Mouse (Mus musculus): ENCODE results near the gene Npy1r.
A peak's percentile ranks its signal among the peaks of the same experiment; 100 is the strongest.

Gene Npy1r

DNA sequence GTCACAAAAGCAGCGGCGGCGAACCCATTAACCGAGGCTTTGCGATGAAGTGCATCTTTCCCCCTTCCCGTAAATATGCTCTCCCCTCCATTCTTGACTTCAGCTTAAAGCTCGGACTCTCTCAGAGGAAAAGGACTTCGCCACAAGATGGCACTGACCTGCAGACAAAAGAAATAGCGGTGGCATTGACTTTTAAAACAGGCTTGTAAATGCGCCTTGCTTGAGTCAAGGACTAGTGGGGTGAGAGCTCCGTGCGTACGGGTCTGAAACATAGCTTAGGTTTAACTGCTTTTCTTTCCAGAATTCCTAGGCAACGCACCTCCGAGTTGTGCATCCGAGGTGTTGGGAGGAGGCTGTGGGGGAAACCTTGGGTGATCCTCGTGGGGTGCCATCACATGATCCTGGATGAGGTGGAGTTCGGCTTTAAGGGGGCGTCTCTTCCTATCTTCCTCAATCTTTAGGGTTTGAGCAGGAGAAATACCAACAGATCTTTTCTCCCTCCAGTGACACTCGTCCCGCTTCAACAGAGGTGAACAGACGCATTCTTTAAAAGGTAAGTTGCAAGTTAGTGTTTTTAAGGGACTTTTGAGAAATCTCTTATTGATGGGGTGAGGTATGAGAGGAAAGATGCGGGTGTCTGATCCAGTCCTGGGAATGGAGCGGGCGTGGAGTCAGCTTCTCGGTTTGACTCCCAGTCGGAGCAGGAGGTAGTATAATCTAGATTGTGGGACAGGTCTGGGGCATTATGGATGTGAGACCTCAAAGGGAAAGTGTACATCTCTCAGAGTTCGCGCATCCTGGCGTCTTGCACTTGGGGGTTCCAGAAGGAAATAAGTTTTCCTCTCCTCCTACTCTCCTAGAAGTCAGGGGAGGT is at the start of gene Npy1r:
Npy1r (plus strand) TSS at position 223 of the 874 bp plus-strand sequence.
- DNase-seq (ENCODE audit: low spot score in 2 of 2): peak; percentile 71

DNA sequence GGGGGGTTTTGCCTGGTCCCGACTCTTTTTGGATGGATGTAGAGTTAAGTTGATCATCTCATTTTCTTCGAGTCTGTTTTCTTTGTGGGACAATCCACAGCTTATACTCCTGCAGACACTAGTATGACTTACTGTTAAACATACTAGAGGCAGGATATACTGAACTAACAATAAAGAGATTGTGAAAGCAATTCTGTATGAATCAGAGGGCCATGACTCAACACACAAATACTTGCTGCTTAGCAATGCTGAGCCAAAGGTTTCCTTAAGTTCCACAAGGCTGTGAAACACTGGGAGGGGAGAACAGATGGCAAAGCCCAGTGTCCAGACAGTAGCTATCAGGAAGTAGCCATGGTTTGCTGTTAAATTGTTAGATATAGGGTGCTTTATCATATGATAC is 15.7 kb upstream of the Npy1r start:
- DNase-seq (ENCODE audit: low spot score in 2 of 2): no peak

DNA sequence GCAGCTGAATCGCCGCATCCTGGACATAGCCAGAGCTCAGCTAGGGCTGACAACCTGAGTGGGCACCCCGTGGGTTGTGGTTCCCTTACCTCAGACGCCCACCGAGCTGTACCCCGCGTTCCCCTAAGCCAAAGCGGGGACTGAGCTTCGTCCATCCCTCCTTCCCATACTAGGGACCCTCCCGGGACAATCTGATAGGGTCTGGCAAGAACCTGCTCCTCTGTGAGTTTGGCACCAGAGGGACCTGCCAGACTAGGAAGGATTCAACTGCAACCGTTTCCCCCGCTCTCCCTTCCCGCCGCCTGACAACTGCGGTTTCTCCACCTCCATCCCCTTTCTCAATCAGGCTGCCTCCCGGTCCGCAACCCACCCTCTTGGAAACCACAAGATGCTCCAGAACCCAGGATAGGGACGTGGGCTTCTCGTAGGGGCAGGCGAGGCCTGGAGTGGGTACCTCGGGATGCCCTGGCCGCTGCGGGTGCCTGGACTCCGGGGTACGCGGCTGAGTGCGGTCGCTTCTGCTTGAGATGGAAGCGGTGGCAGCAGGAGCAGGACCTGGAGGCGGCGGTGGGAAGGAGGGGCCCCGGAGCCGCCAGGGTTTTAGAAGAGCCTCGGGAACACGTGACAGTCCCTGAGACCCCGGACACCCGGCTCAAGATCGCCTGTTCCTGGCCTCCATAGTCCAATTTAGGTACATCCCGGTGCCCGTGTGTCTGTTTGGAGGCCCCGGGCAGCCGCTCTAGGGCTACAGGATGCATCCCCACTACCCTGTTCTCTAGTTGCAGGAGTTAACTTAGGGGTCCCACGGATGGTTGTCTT is 9.3 kb upstream of the Npy1r start, which contains the start of gene Npy5r:
Npy5r (minus strand) TSS at position 618 of the 819 bp plus-strand sequence.
- peak; percentile 43 to 54 for DNase-seq (ENCODE audit: low spot score in 2 of 2)

DNA sequence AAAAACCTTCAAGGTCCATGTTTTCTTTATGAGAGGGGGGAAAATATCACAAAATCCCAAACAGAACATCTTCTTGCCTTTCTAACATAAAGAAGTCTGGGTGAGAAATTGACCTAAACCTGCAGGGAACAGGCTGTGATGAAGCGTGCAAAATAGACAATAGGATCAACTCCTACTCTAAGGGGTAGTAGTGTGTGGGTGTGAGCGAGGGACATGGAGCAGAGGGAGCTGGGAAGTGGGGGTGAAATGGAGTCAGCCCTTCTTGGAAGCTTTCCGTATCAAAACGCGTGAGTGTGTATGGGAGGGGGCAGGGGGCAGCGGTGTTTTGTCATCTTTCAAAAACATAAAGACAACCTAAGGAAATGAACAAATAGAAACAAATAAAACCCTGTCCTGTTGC is 8.6 kb upstream of the Npy1r start:
- no peak for DNase-seq (ENCODE audit: low spot score in 2 of 2)

DNA sequence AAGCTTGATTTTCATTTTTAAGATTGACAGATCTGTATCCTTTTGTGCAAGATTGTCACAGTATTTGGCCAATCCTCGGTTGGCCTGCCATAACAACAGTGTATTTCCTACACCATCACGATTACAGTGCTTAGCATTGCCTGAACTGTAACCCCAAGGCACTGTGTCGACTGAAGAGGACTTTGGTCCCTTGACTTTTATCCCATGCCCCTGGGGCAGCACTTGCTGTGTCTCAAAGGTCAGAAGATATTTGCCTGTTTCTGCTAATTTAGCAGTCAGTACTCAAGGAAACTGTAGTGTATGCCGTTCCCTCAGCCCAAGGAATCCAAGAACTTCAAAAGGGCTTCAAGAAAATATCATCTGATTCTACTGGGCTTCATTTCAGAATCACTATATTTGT is 8.2 kb upstream of the Npy1r start:
- DNase-seq (ENCODE audit: low spot score in 2 of 2): no peak

DNA sequence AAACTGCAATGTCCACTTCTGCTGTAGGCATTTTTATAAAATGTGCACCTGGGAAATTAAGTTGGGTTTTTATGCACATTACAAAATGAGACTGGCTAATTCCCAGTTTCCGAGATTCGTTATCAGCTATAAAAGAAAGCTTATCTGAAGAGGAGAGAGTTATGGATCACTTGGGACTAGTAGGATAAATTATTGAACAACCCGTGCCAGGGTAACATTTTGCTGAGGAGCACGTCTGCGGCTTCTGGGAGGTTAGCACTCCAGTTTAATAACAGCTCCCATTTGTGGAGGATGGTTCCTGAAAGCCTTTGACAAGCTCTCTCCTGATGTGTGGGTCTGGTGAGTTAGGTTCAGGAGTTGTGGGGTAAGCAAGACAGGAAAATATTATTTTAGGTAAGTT is 6.6 kb upstream of the Npy1r start:
- no peak for DNase-seq (ENCODE audit: low spot score in 2 of 2)

DNA sequence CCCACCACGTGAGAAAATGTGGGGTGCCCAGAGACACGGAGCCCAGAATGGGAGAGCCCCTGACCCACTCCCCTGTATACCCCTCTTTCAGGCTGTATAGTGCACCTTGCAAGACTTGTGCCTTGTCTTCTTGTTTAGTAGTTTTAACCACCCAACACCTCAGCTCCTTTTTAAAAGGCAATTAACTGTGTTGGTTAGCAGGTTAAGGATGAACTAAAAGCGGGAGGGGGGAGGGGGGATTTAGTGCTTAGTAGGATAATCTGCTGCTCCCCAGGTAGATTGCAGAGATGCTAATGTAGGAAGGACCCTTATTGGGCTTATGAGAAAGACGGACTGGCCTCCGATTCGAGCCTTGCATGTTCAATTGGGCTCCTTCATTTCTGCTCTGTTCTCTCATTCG is 1.0 kb downstream of the Npy1r start:
- peak in 1 of 2 experiments; percentile 26 for DNase-seq (ENCODE audit: low spot score in 2 of 2)

DNA sequence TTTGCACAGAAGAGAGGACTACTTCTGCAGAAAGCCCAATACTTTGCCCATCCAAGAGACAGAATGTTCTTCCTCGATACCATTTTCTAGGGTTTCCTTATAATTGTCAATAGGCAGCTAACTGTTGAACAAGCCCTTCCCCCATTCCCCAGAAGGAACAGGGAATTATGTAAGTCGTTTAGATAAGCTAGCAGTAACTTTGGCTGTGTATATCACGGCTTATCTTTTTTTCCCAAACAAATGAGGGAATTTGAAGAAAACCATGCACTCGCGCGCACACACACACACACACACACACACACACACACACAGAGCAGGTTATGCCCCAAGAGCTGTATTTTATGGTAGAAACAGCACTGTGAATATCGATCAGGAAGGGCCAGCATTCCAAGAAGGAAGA is 1.8 kb downstream of the Npy1r start:
- no peak for DNase-seq (ENCODE audit: low spot score in 2 of 2)

DNA sequence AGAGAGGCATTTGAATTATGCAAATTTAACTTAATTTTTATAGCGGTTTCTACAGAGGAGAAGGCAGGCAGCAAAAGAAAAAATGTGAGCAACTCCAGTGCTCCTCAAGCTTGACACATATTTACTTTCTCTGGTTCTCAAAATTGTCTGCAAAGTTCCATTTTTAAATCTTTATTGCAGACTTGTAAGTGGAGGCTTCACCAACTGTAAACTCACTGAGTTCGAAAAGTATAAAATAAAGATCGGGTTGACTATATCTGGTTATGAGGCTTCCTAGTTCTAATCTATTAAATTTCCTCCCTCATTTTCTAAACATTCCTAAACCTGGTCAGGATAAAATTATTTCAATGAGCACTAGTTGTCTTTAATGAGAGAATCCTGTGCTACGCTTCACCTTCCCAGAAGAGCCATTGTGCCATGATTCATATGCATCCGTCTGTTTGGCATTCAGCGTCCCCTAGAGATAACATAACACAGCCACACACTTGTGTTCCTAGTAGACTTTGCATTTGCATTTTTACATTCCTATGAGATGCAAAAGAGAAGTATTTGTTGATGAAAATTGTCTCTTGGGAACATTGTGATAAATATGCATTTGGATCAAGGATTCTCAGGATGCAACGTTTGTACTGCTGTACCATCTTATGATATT is 17.5 kb downstream of the Npy1r start:
- no peak for DNase-seq (ENCODE audit: low spot score in 2 of 2)

DNA sequence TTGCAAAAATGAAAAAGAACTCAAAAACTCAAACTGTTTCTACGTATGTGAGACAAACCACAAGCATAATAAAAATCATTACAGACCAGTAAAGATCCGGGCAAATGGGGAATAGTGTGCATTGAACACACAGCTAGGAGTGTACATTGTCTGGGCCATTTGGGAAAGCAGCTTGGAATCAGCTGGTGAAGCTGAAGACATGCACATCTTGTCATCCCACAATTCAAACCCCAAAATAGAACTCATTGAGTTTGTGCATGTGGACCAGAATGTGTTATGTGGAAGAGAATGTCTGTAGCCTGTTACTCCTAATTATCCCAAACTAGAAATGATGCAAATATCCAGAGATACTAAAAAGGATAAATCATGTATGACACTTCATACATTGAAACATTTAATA is 25.8 kb downstream of the Npy1r start:
- DNase-seq (ENCODE audit: low spot score in 2 of 2): peak in 1 of 2 experiments; percentile 57

DNA sequence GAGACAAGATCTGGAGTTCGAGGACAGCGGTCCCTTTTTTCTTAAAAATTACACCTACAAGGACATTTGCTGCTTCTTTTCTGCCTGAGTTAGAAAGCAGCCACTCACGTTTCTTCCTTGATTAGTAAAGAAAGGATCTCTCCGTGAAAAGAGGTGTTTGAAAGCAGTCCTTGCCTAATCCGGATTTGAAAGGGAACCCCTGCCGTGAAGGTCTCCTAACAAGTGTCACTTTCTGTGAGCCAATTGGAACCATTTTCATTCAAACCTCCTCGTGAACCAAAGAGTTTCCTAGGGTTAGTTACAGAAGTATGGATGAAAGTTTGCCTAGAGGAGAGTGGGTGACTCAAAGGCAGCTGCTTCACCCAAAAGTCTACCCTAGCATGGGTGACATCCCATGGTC is 32.5 kb downstream of the Npy1r start:
- DNase-seq (ENCODE audit: low spot score in 2 of 2): no peak

DNA sequence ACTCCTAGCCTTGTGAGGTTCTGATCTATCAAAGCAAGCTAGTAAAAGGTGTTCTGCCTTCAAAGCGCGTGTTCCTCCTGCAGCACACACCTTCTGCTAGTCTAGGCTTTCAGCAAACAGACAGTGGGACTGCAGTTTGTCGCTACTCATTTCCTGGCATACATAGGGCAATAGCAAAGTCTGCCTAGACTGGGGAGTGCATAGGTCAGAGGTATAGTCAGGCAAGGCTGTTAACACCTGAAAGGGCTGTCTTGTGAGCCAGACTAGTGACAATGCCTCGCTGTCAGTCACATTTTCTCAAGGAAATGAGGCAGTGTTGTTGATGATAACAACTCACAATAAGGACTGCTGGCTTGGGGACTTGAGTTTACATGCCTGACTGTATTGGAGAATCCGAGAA is 35.0 kb downstream of the Npy1r start:
- no peak for DNase-seq (ENCODE audit: low spot score in 2 of 2)

DNA sequence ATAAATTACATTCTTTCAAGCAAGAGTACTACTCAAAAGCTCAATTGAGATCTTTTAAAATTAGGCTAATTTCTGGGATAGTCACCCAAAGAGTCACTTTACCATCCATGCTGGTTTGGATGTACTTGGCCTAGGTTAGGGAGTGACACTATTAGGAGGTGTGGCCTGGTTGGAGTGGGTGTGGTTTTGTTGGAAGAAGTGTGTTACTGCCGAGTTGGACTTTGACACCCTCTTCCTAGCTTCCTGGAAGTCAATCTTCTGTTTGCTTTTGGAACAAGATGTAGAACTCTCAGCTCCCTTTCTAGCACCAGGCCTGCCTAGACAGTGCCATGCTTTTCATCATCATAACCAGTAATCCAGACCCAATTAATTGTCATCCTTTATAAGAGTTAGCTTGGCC is 45.4 kb downstream of the Npy1r start:
- DNase-seq (ENCODE audit: low spot score in 2 of 2): no peak

DNA sequence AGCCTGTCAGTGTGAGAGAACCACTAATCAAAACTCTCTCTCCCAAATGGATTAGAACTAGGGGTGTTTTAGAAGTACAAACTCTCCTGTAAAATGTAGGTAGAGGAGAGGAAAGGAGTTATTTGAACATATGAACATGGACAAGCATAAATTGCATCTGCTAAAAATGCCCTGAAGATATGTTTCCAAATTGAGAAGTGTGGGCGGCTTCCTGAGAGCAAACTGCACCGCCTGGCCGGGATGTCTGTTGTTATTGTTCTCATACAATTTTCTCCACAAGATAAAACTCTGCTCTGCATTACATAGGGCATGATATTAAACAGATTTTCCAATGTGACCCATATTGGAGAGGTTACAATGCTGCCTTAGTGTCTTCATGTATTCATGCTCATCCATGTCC is 48.6 kb downstream of the Npy1r start:
- peak in 1 of 2 experiments; percentile 41 for DNase-seq (ENCODE audit: low spot score in 2 of 2)

DNA sequence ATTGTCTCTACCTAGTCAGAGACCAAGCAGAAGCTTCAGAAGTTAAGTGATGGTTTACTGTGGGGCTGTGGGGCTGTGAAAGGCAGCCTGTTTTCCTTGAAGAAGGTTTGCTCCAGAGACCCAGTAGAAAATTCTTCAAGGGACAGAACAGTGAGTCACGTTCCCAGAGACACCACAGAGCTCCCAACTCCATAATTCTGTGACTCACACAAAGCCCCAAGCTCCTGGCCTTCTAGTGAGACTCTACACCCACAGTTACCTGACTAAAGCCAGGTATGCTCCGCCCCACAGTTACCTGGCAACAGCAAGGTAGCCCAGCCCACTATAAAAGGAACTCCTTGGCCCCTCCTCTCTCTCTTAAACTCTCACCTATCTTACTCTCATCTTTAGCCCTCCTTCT is 54.6 kb downstream of the Npy1r start:
- DNase-seq (ENCODE audit: low spot score in 2 of 2): no peak

DNA sequence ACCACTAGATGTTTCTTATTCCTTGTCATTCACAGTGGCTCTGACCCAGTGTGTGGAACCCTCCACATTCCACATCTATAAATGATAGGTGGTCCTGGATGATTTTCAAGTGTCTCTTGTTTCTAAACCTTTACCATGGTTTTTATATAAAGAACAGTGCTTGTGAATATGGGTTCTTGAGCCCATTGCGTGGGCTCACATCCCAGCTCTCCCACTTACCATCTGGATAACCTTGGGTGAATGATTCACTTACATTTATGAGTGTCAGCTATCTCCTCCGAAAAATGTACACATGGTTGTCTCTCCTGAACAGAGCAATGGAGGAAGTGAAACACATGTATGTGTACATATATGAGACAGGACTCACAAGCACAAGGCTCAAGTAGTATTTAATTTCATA is 59.2 kb downstream of the Npy1r start:
- DNase-seq (ENCODE audit: low spot score in 2 of 2): no peak

Measured in right cerebral cortex, postnatal 10 days (tissue).